Mouse (Mus musculus) megakaryocyte progenitor cell, adult 5-6 weeks (primary cell): ENCODE results near the gene Gart. TPM values are rescaled to one million over a fixed set of nuclear protein-coding genes. Genes with fewer than 3 reads are reported as not detected.

ENCODE experiments used
- ATAC-seq: replicated peaks from 2 replicates; pipeline ENCODE4 v1.8.0; 2016; ENCODE audit warnings: mild to moderate bottlenecking, moderate TSS enrichment, inconsistent platforms; ENCODE audit not compliant: poor library complexity
- total RNA-seq, 2 experiments: library from RNA; stranded (forward) in 1 of 2; stranded (reverse) in 1 of 2; fragments of 157-497, 149-512 nt in 1 of 2; fragments of 200-1000 nt in 1 of 2; gene quantifications; 2 replicates each; pipeline versions ENCODE4 v1.2.3 to v1.2.4; 2015 to 2017

The Gart gene
- total RNA-seq (2015): 148 and 162 TPM in 2 replicates
- 438 and 506 TPM in 2 replicates for total RNA-seq (2017)

- peak; percentile 75 for ATAC-seq
Measured at GRCm38 (mm10) chr16:91646681-91647419, at the start of gene Gart. Gart (minus strand) TSS chr16:91646952.

GRCm38 (mm10) chr16:91695108-91695755 lies 48.5 kb upstream of the Gart start:
- ATAC-seq: no peak

GRCm38 (mm10) chr16:91694455-91695084 lies 47.8 kb upstream of the Gart start:
- ATAC-seq: peak; percentile 94

- peak; percentile 29 for ATAC-seq
Measured at GRCm38 (mm10) chr16:91689791-91690190, 43.0 kb upstream of the Gart start.

- peak; percentile 83 for ATAC-seq
Measured at GRCm38 (mm10) chr16:91688619-91689334, 42.0 kb upstream of the Gart start, which contains the start of gene Donson. Donson (minus strand) TSS chr16:91688770.

GRCm38 (mm10) chr16:91688023-91688618 lies 41.4 kb upstream of the Gart start:
- ATAC-seq: no peak

- no peak for ATAC-seq
Measured at GRCm38 (mm10) chr16:91686369-91686768, 39.6 kb upstream of the Gart start.

GRCm38 (mm10) chr16:91685526-91685925 lies 38.8 kb upstream of the Gart start:
- ATAC-seq: peak; percentile 52

GRCm38 (mm10) chr16:91680656-91681055 lies 33.9 kb upstream of the Gart start:
- 0 out of 2 replicates have a peak, but pooled peaks have one; percentile 23 for ATAC-seq

- ATAC-seq: peak; percentile 86
Measured at GRCm38 (mm10) chr16:91678147-91678911, 31.6 kb upstream of the Gart start.

GRCm38 (mm10) chr16:91674500-91674899 lies 27.7 kb upstream of the Gart start:
- no peak for ATAC-seq

- no peak for ATAC-seq
Measured at GRCm38 (mm10) chr16:91663795-91664194, 17.0 kb upstream of the Gart start.

GRCm38 (mm10) chr16:91662336-91662735 lies 15.6 kb upstream of the Gart start:
- ATAC-seq: no peak

- ATAC-seq: no peak
Measured at GRCm38 (mm10) chr16:91661397-91661796, 14.6 kb upstream of the Gart start.

- ATAC-seq: no peak
Measured at GRCm38 (mm10) chr16:91659798-91660197, 13.0 kb upstream of the Gart start.

GRCm38 (mm10) chr16:91658471-91658870 lies 11.7 kb upstream of the Gart start:
- no peak for ATAC-seq

GRCm38 (mm10) chr16:91657285-91657684 lies 10.5 kb upstream of the Gart start:
- ATAC-seq: peak; percentile 26; the same call in 1 of the 2 replicates

GRCm38 (mm10) chr16:91655285-91655684 lies 8.5 kb upstream of the Gart start:
- no peak for ATAC-seq

GRCm38 (mm10) chr16:91652191-91652590 lies 5.4 kb upstream of the Gart start:
- ATAC-seq: no peak

GRCm38 (mm10) chr16:91649781-91650180 lies 3.0 kb upstream of the Gart start:
- no peak for ATAC-seq
